8 mouse cellular contexts compared by ENCODE assay signal in genomic region chr15:99725341-99726155, GRCm38 (mm10). TPM values are rescaled to one million over a fixed set of nuclear protein-coding genes. Genes with fewer than 3 reads are reported as not detected.
DNase-seq lines count a peak whose midpoint lies in the region; ATAC-seq and TF ChIP-seq lines count a peak whose summit lies in the region.

TSS of gene Cox14 (plus strand) at chr15:99725618.

- peak; percentile 91 for ATAC-seq in heart, embryonic 15.5 days (replicated peaks; ENCODE audit: insufficient number of reproducible peaks, insufficient read depth, low FRiP score, low read depth)
- peak; percentile 91 for ATAC-seq in liver, embryonic 14.5 days (ENCODE audit: insufficient read depth)
- ATAC-seq in neural tube, embryonic 11.5 days (ENCODE audit: insufficient read depth, low FRiP score, low TSS enrichment), result peak; percentile 90
- ATAC-seq in stomach, postnatal 0 days (ENCODE audit: low FRiP score, low TSS enrichment), result peak; percentile 93

- H3K36me3 ChIP-seq in forebrain, embryonic 10.5 days (replicated peaks), result peaks cover 57% of the 10 kb centered on the region
- peaks cover 24% of the 10 kb centered on the region for H3K36me3 ChIP-seq in heart, embryonic 15.5 days
- peaks cover 11% of the 10 kb centered on the region for H3K36me3 ChIP-seq in liver, embryonic 14.5 days (replicated peaks; ENCODE audit: control insufficient read depth, insufficient read depth, low read depth)
- H3K36me3 ChIP-seq in neural tube, embryonic 11.5 days (ENCODE audit: control insufficient read depth, insufficient read depth, low read length), result peaks cover 14% of the 10 kb centered on the region
- H3K36me3 ChIP-seq in stomach, postnatal 0 days (ENCODE audit: control insufficient read depth, insufficient read depth, low read length), result peaks cover 2% of the 10 kb centered on the region; the same call in 1 of the 2 replicates

- no peaks in the 10 kb centered on the region for H3K27me3 ChIP-seq in forebrain, embryonic 10.5 days (ENCODE audit: poor library complexity, severe bottlenecking)
- H3K27me3 ChIP-seq in heart, embryonic 15.5 days, result no peaks in the 10 kb centered on the region
- H3K27me3 ChIP-seq in liver, embryonic 14.5 days (ENCODE audit: control insufficient read depth, insufficient read depth, low read length), result no peaks in the 10 kb centered on the region
- H3K27me3 ChIP-seq in neural tube, embryonic 11.5 days (ENCODE audit: control insufficient read depth, insufficient read depth, low read length), result no peaks in the 10 kb centered on the region
- H3K27me3 ChIP-seq in stomach, postnatal 0 days (ENCODE audit: control insufficient read depth, insufficient read depth, low read length), result no peaks in the 10 kb centered on the region

- H3K4me1 ChIP-seq in forebrain, embryonic 10.5 days, result peaks cover 38% of the 10 kb centered on the region
- peaks cover 39% of the 10 kb centered on the region for H3K4me1 ChIP-seq in heart, embryonic 15.5 days (replicated peaks)
- peaks cover 2 to 15% of the 10 kb centered on the region in 2 experiments; a peak in 2 of 4 replicates for H3K4me1 ChIP-seq in liver, embryonic 14.5 days (replicated peaks; ENCODE audit: control insufficient read depth in 2 of 2, insufficient read depth in 2 of 2, low read length in 1 of 2)
- peaks cover 17% of the 10 kb centered on the region for H3K4me1 ChIP-seq in neural tube, embryonic 11.5 days (ENCODE audit: control insufficient read depth, insufficient read depth, low read length)
- H3K4me1 ChIP-seq in stomach, postnatal 0 days (replicated peaks; ENCODE audit: control insufficient read depth, insufficient read depth), result peaks cover 11% of the 10 kb centered on the region; the same call in 1 of the 2 replicates

- TF ChIP-seq CTCF in liver, embryonic 14.5 days (IDR thresholded peaks at IDR 0.05; ENCODE audit: low read depth), result peak; percentile 99
- peak; percentile 99 for TF ChIP-seq CTCF in stomach, postnatal 0 days (IDR thresholded peaks at IDR 0.05; ENCODE audit: low read depth)

- H3K27ac ChIP-seq in forebrain, embryonic 10.5 days, result peak within 1 kb of the TSS; percentile 91
- peak within 1 kb of the TSS; percentile 98 for H3K27ac ChIP-seq in heart, embryonic 15.5 days
- peak within 1 kb of the TSS; percentile 34 for H3K27ac ChIP-seq in liver, embryonic 14.5 days
- H3K27ac ChIP-seq in neural tube, embryonic 11.5 days (ENCODE audit: low read depth, low read length), result peak within 1 kb of the TSS; percentile 90
- H3K27ac ChIP-seq in stomach, postnatal 0 days (replicated peaks), result peak within 1 kb of the TSS; percentile 92

- H3K9ac ChIP-seq in heart, embryonic 15.5 days, result peak within 1 kb of the TSS; percentile 98
- peak within 1 kb of the TSS; percentile 90 for H3K9ac ChIP-seq in liver, embryonic 14.5 days (replicated peaks)
- peak within 1 kb of the TSS; percentile 72 for H3K9ac ChIP-seq in neural tube, embryonic 11.5 days (ENCODE audit: low read length)
- H3K9ac ChIP-seq in stomach, postnatal 0 days (ENCODE audit: low read length), result peak within 1 kb of the TSS; percentile 93

- TF ChIP-seq EP300 in liver, embryonic 14.5 days (IDR thresholded peaks at IDR 0.05; ENCODE audit: low read depth), result no peak
- no peak for TF ChIP-seq EP300 in stomach, postnatal 0 days (optimal IDR thresholded peaks at IDR 0.05)

- peaks cover 7% of the 10 kb centered on the region for H3K9me3 ChIP-seq in forebrain, embryonic 10.5 days
- 0 out of 2 replicates have a peak, but pooled peaks cover 4% of the 10 kb centered on the region for H3K9me3 ChIP-seq in heart, embryonic 15.5 days (replicated peaks)
- no peaks in the 10 kb centered on the region for H3K9me3 ChIP-seq in liver, embryonic 14.5 days (ENCODE audit: control insufficient read depth, low read length)
- no peaks in the 10 kb centered on the region for H3K9me3 ChIP-seq in neural tube, embryonic 11.5 days (ENCODE audit: control insufficient read depth, low read length)
- H3K9me3 ChIP-seq in stomach, postnatal 0 days (ENCODE audit: control insufficient read depth, low read length), result no peaks in the 10 kb centered on the region

- under 1% methylated on average over 68 of the region's 68 CpGs for WGBS in forebrain, embryonic 10.5 days
- whole genome bisulfite sequencing in heart, embryonic 15.5 days, result under 1% methylated on average over 66 of the region's 68 CpGs
- WGBS in liver, embryonic 14.5 days (ENCODE audit: insufficient replicate concordance), result under 1% methylated on average over 67 of the region's 68 CpGs
- WGBS in neural tube, embryonic 11.5 days, result under 1% methylated on average over 61 of the region's 68 CpGs
- under 1% methylated on average over 64 of the region's 68 CpGs for WGBS in stomach, postnatal 0 days

- peak; percentile 91 to 94 for DNase-seq in CD8-positive naive resting alpha-beta T cell, adult 2 months (ENCODE audit: low read depth in 2 of 2, low spot score in 2 of 2)
- DNase-seq in c-Kit-positive CD71-negative TER-119-negative erythroid progenitor cells, embryonic 14.5 days (ENCODE audit: low read depth), result peak; percentile 98
- peak; percentile 92 for DNase-seq in forebrain, embryonic 10.5 days (ENCODE audit: extremely low spot score, low spot score)
- peak; percentile 91 to 97 for DNase-seq in kidney, postnatal 25 days
- DNase-seq in liver, embryonic 14.5 days (ENCODE audit: low read depth in 3 of 3, low spot score in 3 of 3), result peak; percentile 93 to 96 (median 95)
- DNase-seq in neural tube, embryonic 11.5 days (ENCODE audit: low spot score), result peak; percentile 94
- DNase-seq in stomach, postnatal 0 days (ENCODE audit: low spot score), result peak; percentile 92

- peak within 1 kb of the TSS; percentile 73 for H3K4me2 ChIP-seq in heart, embryonic 15.5 days
- H3K4me2 ChIP-seq in liver, embryonic 14.5 days (ENCODE audit: low read depth), result peak within 1 kb of the TSS; percentile 90
- H3K4me2 ChIP-seq in neural tube, embryonic 11.5 days (ENCODE audit: low read depth), result peak within 1 kb of the TSS; percentile 83
- peak within 1 kb of the TSS; percentile 81 for H3K4me2 ChIP-seq in stomach, postnatal 0 days (replicated peaks; ENCODE audit: low read depth)

- peak within 1 kb of the TSS; percentile 99 for H3K4me3 ChIP-seq in forebrain, embryonic 10.5 days
- peak within 1 kb of the TSS; percentile 100 for H3K4me3 ChIP-seq in heart, embryonic 15.5 days
- peak within 1 kb of the TSS; percentile 80 to 92 for H3K4me3 ChIP-seq in liver, embryonic 14.5 days (ENCODE audit: insufficient read depth in 1 of 2, low read depth in 2 of 2, low read length in 2 of 2)
- peak within 1 kb of the TSS; percentile 75 for H3K4me3 ChIP-seq in neural tube, embryonic 11.5 days (ENCODE audit: low read depth, low read length)
- peak within 1 kb of the TSS; percentile 90 for H3K4me3 ChIP-seq in stomach, postnatal 0 days (ENCODE audit: low read depth, low read length)

RNA-seq across cellular contexts. Expression of gene Cox14, which starts in this region (rescaled TPM):
- polyA plus RNA-seq in forebrain, embryonic 10.5 days (2016; fragmentation: Nextera tagmentation; extraction: Ambion mirVana), result 140 and 146 TPM in 2 replicates
- 185 and 187 TPM in 2 replicates for polyA plus RNA-seq in heart, embryonic 15.5 days (2015; fragmentation: Nextera tagmentation; extraction: Ambion mirVana)
- 67.6 and 77.0 TPM in 2 replicates for polyA plus RNA-seq in liver, embryonic 14.5 days (2012; rRNA removed)
- 81.4 and 84.9 TPM in 2 replicates for polyA plus RNA-seq in liver, embryonic 14.5 days (2014; fragmentation: Nextera tagmentation; extraction: Ambion mirVana)
- 134 and 135 TPM in 2 replicates for polyA plus RNA-seq in neural tube, embryonic 11.5 days (2014; fragmentation: Nextera tagmentation; extraction: Ambion mirVana)
- 199 and 206 TPM in 2 replicates for polyA plus RNA-seq in stomach, postnatal 0 days (2015; fragmentation: Nextera tagmentation; extraction: Ambion mirVana)

Comparison
In these comparisons a context has a peak if more than half of its experiments do, and no peak if none do; other contexts are left out.
1. Peak in every context shown above with its lines: DNase-seq, ATAC-seq, H3K4me3 ChIP-seq and H3K27ac ChIP-seq.
2. H3K27ac ChIP-seq: peak in every context shown above with its lines; median percentile 98 in heart, embryonic 15.5 days; 92 in stomach, postnatal 0 days; 91 in forebrain, embryonic 10.5 days; 90 in neural tube, embryonic 11.5 days; 34 in liver, embryonic 14.5 days.